Mouse (Mus musculus) embryonic fibroblast, embryonic 13.5 days (primary cell): ENCODE measurements around the gene Maml2.

Experiments
- CTCF ChIP-seq: IDR thresholded peaks from 2 replicates; pipeline ENCODE4 v1.5.1; 2011; ENCODE audit warnings: mild to moderate bottlenecking, control low read depth, low read length, moderate library complexity, borderline replicate concordance; ENCODE audit not compliant: insufficient read depth
- POLR2A ChIP-seq: IDR thresholded peaks from 2 replicates; pipeline ENCODE4 v1.6.1; 2011; ENCODE audit warnings: low read depth, mild to moderate bottlenecking, control low read depth, low read length, moderate library complexity

DNA sequence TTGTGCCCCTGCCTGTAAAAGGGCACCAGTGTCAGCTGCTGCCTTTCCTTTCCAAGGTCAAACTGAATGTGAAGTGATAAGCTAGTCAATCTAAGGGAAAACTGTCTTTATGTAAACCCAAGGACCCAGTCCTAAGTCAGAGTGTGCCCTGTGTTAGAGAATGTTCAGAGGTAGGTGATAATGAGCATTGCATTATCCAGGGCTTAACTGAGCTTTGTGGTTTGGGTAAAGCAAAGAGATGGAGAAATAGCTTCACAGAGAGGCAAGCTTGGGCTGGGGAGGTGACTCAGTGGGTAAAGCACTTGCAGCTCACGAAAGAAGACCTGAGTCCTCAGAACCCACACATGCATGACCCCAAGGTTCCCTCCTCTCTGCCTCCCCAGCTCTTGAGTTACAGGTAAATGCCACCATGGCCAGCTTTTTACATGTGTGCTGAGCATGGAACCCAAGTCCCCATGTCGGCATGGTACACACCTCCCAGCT, 367.8 kb downstream of the Maml2 start:
- TF ChIP-seq POLR2A = no peak
- TF ChIP-seq CTCF = no peak
